8 mouse cellular contexts compared by ENCODE assay signal in genomic region chr15:99332921-99333675, GRCm38 (mm10). TPM values are rescaled to one million over a fixed set of nuclear protein-coding genes. Genes with fewer than 3 reads are reported as not detected.
DNase-seq lines count a peak whose midpoint lies in the region; TF ChIP-seq lines count a peak whose summit lies in the region.

No protein-coding gene starts in this region.

- WGBS in forebrain, embryonic 10.5 days, result 54% methylated on average over 9 of the region's 9 CpGs
- WGBS in spleen, adult 2 months, result 8% methylated on average over 9 of the region's 9 CpGs

- peak overlapping the region; percentile 84 for H3K27ac ChIP-seq in forebrain, embryonic 10.5 days
- peak overlapping the region; percentile 81 for H3K27ac ChIP-seq in spleen, adult 2 months (ENCODE audit: insufficient read depth, low read length)

- H3K4me1 ChIP-seq in forebrain, embryonic 10.5 days, result peaks cover 63% of the 10 kb centered on the region
- H3K4me1 ChIP-seq in spleen, adult 2 months (ENCODE audit: control insufficient read depth, insufficient read depth, insufficient read length), result peaks cover 65% of the 10 kb centered on the region

- intact Hi-C loops in heart, postnatal 10 days (cut with DNase I), result loop anchor here (1.0 to 2.0 kb wide), 2 partner anchors 16 to 38 kb away; partner anchors contain the start of gene Fmnl3

- no peaks in the 10 kb centered on the region for H3K27me3 ChIP-seq in forebrain, embryonic 10.5 days (ENCODE audit: poor library complexity, severe bottlenecking)
- H3K27me3 ChIP-seq in spleen, adult 2 months (ENCODE audit: control insufficient read depth, insufficient read depth, low read length), result no peaks in the 10 kb centered on the region

- peaks cover 29% of the 10 kb centered on the region for H3K36me3 ChIP-seq in forebrain, embryonic 10.5 days (replicated peaks)
- H3K36me3 ChIP-seq in spleen, adult 2 months (ENCODE audit: control insufficient read depth, insufficient read depth, low read length), result peaks cover 3% of the 10 kb centered on the region; the same call in 1 of the 2 replicates

- H3K9me3 ChIP-seq in forebrain, embryonic 10.5 days, result no peaks in the 10 kb centered on the region

- TF ChIP-seq CTCF in spleen, adult 2 months (IDR thresholded peaks at IDR 0.05; ENCODE audit: extremely low read depth, insufficient read depth, insufficient read length, insufficient replicate concordance), result no peak

- H3K4me3 ChIP-seq in forebrain, embryonic 10.5 days, result no peak overlapping the region
- peak overlapping the region; percentile 4; the same call in 1 of the 2 replicates for H3K4me3 ChIP-seq in spleen, adult 2 months (ENCODE audit: extremely low read depth, insufficient read depth, insufficient read length)

- TF ChIP-seq POLR2A in spleen, adult 2 months (IDR thresholded peaks at IDR 0.05; ENCODE audit: low read depth, low read length), result no peak

- peak; percentile 98 for DNase-seq in 416B (ENCODE audit: low read depth)
- DNase-seq in T-cell, adult 2 months (ENCODE audit: low spot score), result peak; percentile 87
- DNase-seq in forebrain, embryonic 10.5 days (ENCODE audit: extremely low spot score, low spot score), result peak; percentile 59
- peak; percentile 91 to 92 for DNase-seq in heart, postnatal 10 days
- DNase-seq in kidney, postnatal 25 days, result peak; percentile 79 to 90
- peak; percentile 93 for DNase-seq in lung, postnatal 25 days (ENCODE audit: low spot score)
- DNase-seq in spleen, adult 2 months (ENCODE audit: low read depth in 1 of 2, low spot score in 2 of 2), result peak; percentile 49 to 74
- no peak for DNase-seq in cerebellum, adult 11 months

RNA-seq across cellular contexts. Expression of gene Fmnl3, which starts 37.2 kb away (rescaled TPM):
- 14.3 and 16.9 TPM in 2 replicates for polyA plus RNA-seq in forebrain, embryonic 10.5 days (2016; fragmentation: Nextera tagmentation; extraction: Ambion mirVana)
- total RNA-seq in heart, postnatal 10 days (2021), result 10 to 100 TPM; 40.3 to 43.0 TPM
- polyA plus RNA-seq in spleen, adult 2 months (2012; rRNA removed), result 25.6 and 30.8 TPM in 2 replicates

RNA-seq across cellular contexts. Expression of gene Fam186b, which starts 37.4 kb away (rescaled TPM):
- polyA plus RNA-seq in forebrain, embryonic 10.5 days (2016; fragmentation: Nextera tagmentation; extraction: Ambion mirVana), result 0.11 and 0.17 TPM in 2 replicates
- under 1 TPM; 0.14 to 0.15 TPM for total RNA-seq in heart, postnatal 10 days (2021)
- 0.02 and 0.05 TPM in 2 replicates for polyA plus RNA-seq in spleen, adult 2 months (2012; rRNA removed)

RNA-seq across cellular contexts. Expression of gene Prpf40b, which starts 38.2 kb away (rescaled TPM):
- polyA plus RNA-seq in forebrain, embryonic 10.5 days (2016; fragmentation: Nextera tagmentation; extraction: Ambion mirVana), result 60.7 and 62.2 TPM in 2 replicates
- total RNA-seq in heart, postnatal 10 days (2021), result 10 to 100 TPM; 30.5 to 38.7 TPM
- 27.1 and 31.4 TPM in 2 replicates for polyA plus RNA-seq in spleen, adult 2 months (2012; rRNA removed)

RNA-seq across cellular contexts. Expression of gene Tmbim6, which starts 59.6 kb away (rescaled TPM):
- polyA plus RNA-seq in forebrain, embryonic 10.5 days (2016; fragmentation: Nextera tagmentation; extraction: Ambion mirVana), result 267 and 272 TPM in 2 replicates
- 100 to 1,000 TPM; 225 to 229 TPM for total RNA-seq in heart, postnatal 10 days (2021)
- polyA plus RNA-seq in spleen, adult 2 months (2012; rRNA removed), result 434 and 466 TPM in 2 replicates
